Mouse (Mus musculus) heart, embryonic 14.5 days (tissue): ENCODE data around the gene Fyco1. TPM values are rescaled to one million over a fixed set of nuclear protein-coding genes. Genes with fewer than 3 reads are reported as not detected.

Experiments
- ATAC-seq: fragments of 200-750 bp; cut with Nextera tagmentation; 2 replicates; pipeline ENCODE4 v1.8.0; 2017; ENCODE audit warnings: low read depth, moderate TSS enrichment; ENCODE audit not compliant: insufficient number of reproducible peaks, insufficient read depth, low FRiP score
- H3K27ac ChIP-seq, 2 experiments: fragments of 200-500 bp in 1 of 2; fragments of 300-500 bp in 1 of 2; sonication (generic) in 1 of 2; replicated peaks in 1 of 2; 2 replicates each; pipeline ENCODE4 v1.5.1; 2012 to 2014; ENCODE audit warnings: low read depth in 2 of 2, low read length in 2 of 2, control low read depth in 1 of 2, mild to moderate bottlenecking in 1 of 2, mixed read lengths in 1 of 2; ENCODE audit not compliant: control insufficient read depth in 1 of 2, insufficient read depth in 1 of 2
- H3K27me3 ChIP-seq: fragments of 300-500 bp; sonication (generic); 2 replicates; pipeline ENCODE4 v1.6.1; 2014; ENCODE audit warnings: mild to moderate bottlenecking, low read length, control low read depth; ENCODE audit not compliant: control insufficient read depth, insufficient read depth
- H3K36me3 ChIP-seq: fragments of 300-500 bp; sonication (generic); 2 replicates; pipeline ENCODE4 v1.6.1; 2014; ENCODE audit warnings: mild to moderate bottlenecking, control low read depth, low read length, mixed read lengths; ENCODE audit not compliant: control insufficient read depth, insufficient read depth
- H3K4me1 ChIP-seq, 2 experiments: fragments of 200-500 bp in 1 of 2; fragments of 300-500 bp in 1 of 2; sonication (generic) in 1 of 2; 2 replicates each; pipeline ENCODE4 v1.6.1; 2012 to 2014; ENCODE audit warnings: low read length in 2 of 2, control low read depth in 1 of 2, mixed read lengths in 1 of 2; ENCODE audit not compliant: control insufficient read depth in 2 of 2, insufficient read depth in 2 of 2
- H3K4me2 ChIP-seq: fragments of 300-500 bp; sonication (generic); 2 replicates; pipeline ENCODE4 v1.6.1; 2014; ENCODE audit warnings: mild to moderate bottlenecking, low read length
- H3K4me3 ChIP-seq, 2 experiments: fragments of 200-500 bp in 1 of 2; fragments of 300-500 bp in 1 of 2; sonication (generic) in 1 of 2; 2 replicates each; pipeline ENCODE4 v1.5.1; 2012 to 2014; ENCODE audit warnings: low read length in 2 of 2, mild to moderate bottlenecking in 2 of 2, control low read depth in 1 of 2, low read depth in 1 of 2, moderate library complexity in 1 of 2; ENCODE audit not compliant: control insufficient read depth in 1 of 2, insufficient read depth in 1 of 2
- H3K9ac ChIP-seq: fragments of 300-500 bp; sonication (generic); 2 replicates; pipeline ENCODE4 v1.6.1; 2014; ENCODE audit warnings: mild to moderate bottlenecking, low read length
- H3K9me3 ChIP-seq: fragments of 300-500 bp; sonication (generic); 2 replicates; pipeline ENCODE4 v1.6.1; 2016; ENCODE audit warnings: low read length, control low read depth; ENCODE audit not compliant: control insufficient read depth
- WGBS: fragments of 180-500 bp; shearing (Covaris S2); extraction: QIAGEN DNeasy Blood & Tissue Kit; methylation state at CpG from one replicate; pipeline ENCODE4 v1.1.7; 2014; 5-methylcytosine and 5-hydroxymethylcytosine counted together
- polyA plus RNA-seq: library from polyadenylated mRNA; unstranded; fragments of >200 nt; fragmentation: Nextera tagmentation; extraction: Ambion mirVana; gene quantifications from 2 replicates; pipeline ENCODE4 v1.2.1, GENCODE M21; 2014

Fyco1 gene
- polyA plus RNA-seq, 1 experiment from 2014 or later = 33.1 TPM

DNA sequence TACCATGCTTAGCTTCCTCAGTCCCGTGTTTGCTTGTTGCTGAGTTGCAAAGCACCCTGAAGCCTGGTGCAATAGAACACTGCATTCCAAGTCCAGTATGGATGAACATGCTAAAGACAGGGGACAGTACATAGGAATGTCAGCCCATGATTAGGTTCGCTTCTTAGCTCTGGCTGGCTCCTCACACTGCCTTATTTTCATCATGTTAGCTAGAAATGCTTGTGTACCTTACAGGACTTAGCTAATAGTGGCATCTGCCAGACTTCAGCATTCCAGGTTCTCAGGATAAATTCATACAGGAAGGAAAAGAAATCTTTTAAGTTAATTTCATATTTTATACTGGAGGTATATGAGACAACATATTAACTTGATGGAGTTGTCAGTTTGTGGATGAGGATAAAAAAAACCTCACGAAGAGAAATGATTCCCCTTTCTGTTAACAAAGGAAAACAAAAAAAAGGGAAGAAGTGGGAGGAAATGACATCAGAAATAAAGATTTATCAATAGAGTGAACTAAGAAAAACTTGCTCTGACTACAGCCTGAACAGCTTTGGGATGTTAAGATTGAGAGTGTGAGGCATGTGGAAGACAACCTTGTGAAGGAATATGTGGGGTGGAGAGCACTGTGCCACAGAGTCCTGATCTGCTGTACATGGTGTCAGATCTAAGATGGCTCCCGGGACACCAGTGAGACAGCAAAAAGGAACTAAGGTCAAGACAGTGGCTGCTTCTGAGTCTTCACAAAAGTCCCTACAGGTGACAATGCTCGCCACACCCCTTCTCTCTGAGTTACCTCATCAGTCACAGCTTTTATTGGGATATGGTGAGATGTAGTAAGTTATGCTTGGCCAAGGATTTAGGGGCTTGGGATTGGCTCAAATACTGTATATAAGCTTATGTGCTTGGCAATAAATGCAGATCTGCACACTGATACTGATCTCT lies 1.0 kb upstream of the Fyco1 start:
- H3K9ac ChIP-seq = peak overlapping the region; percentile 59
- peaks cover 2 to 14% of the 10 kb centered on the region in 2 experiments; a peak in 3 of 4 replicates for H3K4me1 ChIP-seq
- no peaks in the 10 kb centered on the region for H3K36me3 ChIP-seq
- no peak for ATAC-seq
- H3K27me3 ChIP-seq = no peaks in the 10 kb centered on the region
- H3K4me3 ChIP-seq = peak overlapping the region; percentile 3 to 39; a peak in 3 of 4 replicates
- peak overlapping the region; percentile 23 to 30; a peak in 1 of 4 replicates for H3K27ac ChIP-seq
- WGBS = 53% methylated on average over 5 of the region's 5 CpGs
- peak overlapping the region; percentile 70 for H3K4me2 ChIP-seq
- H3K9me3 ChIP-seq = no peaks in the 10 kb centered on the region

DNA sequence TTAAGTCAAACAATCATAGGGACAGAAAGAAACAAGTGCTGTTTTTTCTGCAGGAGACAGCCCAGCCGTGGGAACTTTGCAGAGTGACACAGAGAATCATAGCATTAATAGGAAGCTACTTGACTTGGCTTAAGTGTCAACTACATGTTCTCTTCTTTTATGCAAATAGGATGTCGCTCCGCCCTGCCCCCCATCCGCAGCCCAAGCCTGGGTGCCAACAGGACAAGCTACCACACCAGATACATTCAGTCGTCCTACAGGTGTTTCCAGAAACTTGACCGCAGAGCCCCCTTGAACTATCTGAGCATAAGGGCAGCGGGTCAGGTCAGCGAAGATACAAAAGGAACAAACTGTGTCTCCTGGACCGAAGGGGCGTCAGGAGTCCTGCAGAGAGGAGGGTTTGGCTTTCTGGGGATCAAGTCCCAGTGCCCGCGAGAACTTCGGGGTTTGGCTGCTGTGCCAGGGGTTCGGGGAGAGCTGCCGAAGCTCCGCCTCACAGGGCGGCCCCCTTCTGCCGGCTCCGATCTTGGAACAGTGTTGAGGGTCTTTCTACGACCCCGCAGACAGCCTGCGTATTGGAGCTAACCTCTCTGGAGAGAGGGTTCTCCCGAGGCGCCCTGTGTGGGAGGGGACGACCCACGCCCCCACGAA lies 512 bp downstream of the Fyco1 start:
- Histone ChIP-seq H3K27me3 (no peaks in the 10 kb centered on the region), H3K4me3 (peak overlapping the region; percentile 59 to 72), H3K27ac (peak overlapping the region; percentile 92), H3K4me2 (peak overlapping the region; percentile 81), H3K9me3 (no peaks in the 10 kb centered on the region), H3K9ac (peak overlapping the region; percentile 85), H3K36me3 (no peaks in the 10 kb centered on the region), H3K4me1 (peaks cover 2 to 20% of the 10 kb centered on the region in 2 experiments; a peak in 3 of 4 replicates)
- WGBS = 1% methylated on average over 27 of the region's 27 CpGs
- peak; percentile 52 for ATAC-seq

DNA sequence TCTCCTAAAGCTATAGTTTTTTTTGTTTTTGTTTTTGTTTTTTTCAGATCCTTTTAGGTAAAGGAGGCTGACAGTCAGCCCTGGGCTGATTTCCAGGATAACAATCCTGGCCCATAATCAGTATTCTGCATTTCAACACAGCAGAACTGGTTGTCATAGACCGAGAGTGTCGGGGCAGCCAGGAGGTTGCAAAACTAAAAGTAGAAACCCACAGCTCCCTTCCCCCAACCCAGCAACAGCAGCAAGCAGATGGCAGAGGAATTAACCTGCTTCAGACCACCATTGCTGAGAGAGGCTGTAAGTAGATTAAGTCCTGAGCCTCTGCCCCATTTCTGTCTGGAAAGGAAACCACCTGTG lies 1.0 kb downstream of the Fyco1 start:
- H3K4me2 ChIP-seq = peak overlapping the region; percentile 81
- H3K27ac ChIP-seq = peak overlapping the region; percentile 92
- H3K27me3 ChIP-seq = no peaks in the 10 kb centered on the region
- H3K4me1 ChIP-seq = peaks cover 2 to 26% of the 10 kb centered on the region in 2 experiments; a peak in 3 of 4 replicates
- 0% methylated on average over 2 of the region's 2 CpGs for WGBS
- H3K9ac ChIP-seq = peak overlapping the region; percentile 85
- no peaks in the 10 kb centered on the region for H3K9me3 ChIP-seq
- ATAC-seq = no peak
- peak overlapping the region; percentile 59 to 72 for H3K4me3 ChIP-seq
- no peaks in the 10 kb centered on the region for H3K36me3 ChIP-seq

DNA sequence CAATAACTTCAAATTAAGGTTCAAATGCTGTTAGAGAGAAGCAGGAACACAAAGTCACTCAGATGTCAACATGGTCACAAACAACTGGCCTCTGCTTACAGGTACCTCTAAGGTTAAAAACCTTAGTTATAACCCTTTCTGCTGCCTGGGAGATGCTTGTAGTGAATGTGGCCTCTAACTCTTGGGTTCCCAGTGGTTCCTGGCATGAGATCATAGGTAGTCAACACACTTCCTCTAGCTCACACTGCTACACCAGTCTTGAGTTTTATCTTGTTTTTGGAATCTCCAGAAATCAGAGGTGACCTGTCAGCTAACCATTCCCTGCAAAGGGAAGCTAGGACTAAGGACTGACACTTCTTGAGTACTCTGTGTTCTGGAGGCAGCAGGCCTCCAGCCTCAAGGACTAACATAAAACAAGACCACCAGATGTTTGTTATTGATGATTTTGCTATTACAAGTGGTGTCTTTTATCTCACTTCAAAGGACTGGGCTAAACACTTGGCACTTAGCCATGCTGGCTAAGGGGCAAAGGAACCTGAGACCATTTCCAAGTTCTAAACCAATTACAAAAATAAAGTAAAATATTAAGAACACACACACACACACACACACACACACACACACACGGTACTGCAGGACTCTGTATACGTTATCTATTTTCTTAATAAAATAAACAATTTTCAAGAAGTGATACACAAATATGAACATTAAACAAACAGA lies 1.6 kb downstream of the Fyco1 start:
- peak overlapping the region in 1 of 2 experiments; percentile 59; a peak in 2 of 4 replicates for H3K4me3 ChIP-seq
- H3K27me3 ChIP-seq = no peaks in the 10 kb centered on the region
- peaks cover 2 to 29% of the 10 kb centered on the region in 2 experiments; a peak in 3 of 4 replicates for H3K4me1 ChIP-seq
- H3K27ac ChIP-seq = peak overlapping the region; percentile 25 to 92; a peak in 3 of 4 replicates
- H3K4me2 ChIP-seq = peak overlapping the region; percentile 81
- H3K9me3 ChIP-seq = no peaks in the 10 kb centered on the region
- no peak for ATAC-seq
- WGBS = 47% methylated on average over 2 of the region's 2 CpGs
- peak overlapping the region; percentile 85 for H3K9ac ChIP-seq
- H3K36me3 ChIP-seq = no peaks in the 10 kb centered on the region

DNA sequence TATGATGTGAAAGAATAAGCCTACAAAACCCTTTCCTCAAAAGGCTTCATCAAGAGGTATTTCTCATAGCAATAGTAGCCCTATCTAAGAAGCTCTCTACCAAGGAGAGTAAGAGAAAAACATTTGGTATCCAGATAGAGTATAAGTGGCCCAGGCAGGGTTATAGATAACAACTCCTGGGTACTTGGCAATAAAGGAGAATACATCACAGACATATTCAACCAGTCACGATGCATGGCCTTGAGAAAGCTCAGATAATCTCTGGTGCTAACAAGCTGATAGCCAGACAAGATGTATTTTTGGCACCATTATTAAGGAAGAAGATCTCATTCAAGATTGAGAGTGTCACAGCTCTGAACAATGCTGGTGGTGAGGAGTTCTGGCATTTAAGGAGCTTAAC lies 5.2 kb downstream of the Fyco1 start:
- Histone ChIP-seq H3K27me3 (no peaks in the 10 kb centered on the region), H3K27ac (peak overlapping the region in 1 of 2 experiments; percentile 92; a peak in 2 of 4 replicates), H3K9ac (no peak overlapping the region), H3K9me3 (no peaks in the 10 kb centered on the region), H3K4me1 (peaks cover 4 to 42% of the 10 kb centered on the region in 2 experiments), H3K4me2 (no peak overlapping the region), H3K4me3 (no peak overlapping the region), H3K36me3 (peaks cover 18% of the 10 kb centered on the region)
- 31% methylated on average over 1 of the region's 1 CpGs for WGBS
- no peak for ATAC-seq

DNA sequence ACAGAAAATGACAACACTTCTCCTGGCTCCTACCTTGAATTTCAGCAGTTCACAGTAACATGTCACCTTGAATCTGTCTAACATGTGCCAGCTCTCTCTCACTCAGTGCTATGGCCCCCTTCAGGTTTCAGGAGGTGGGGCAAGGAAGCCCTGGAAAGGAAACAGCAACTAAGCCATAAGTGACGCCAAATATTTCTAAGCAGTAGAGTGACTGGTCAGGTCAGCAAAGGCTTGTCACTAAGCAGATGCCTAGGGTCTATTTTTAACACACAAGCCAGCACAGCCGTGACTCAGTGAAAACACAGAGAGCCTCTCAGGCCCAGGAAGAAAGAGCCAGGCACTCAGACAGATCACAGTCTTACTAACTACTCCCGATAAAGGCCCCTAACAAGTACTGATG lies 6.6 kb downstream of the Fyco1 start:
- Histone ChIP-seq H3K27ac (peak overlapping the region; percentile 92 to 93), H3K4me2 (peak overlapping the region; percentile 42), H3K36me3 (peaks cover 32% of the 10 kb centered on the region), H3K27me3 (no peaks in the 10 kb centered on the region), H3K4me1 (peaks cover 4 to 39% of the 10 kb centered on the region in 2 experiments), H3K4me3 (no peak overlapping the region), H3K9ac (peak overlapping the region; percentile 13; the same call in 1 of the 2 replicates), H3K9me3 (no peaks in the 10 kb centered on the region)
- ATAC-seq = peak; percentile 89
- WGBS = 3% methylated on average over 3 of the region's 3 CpGs

DNA sequence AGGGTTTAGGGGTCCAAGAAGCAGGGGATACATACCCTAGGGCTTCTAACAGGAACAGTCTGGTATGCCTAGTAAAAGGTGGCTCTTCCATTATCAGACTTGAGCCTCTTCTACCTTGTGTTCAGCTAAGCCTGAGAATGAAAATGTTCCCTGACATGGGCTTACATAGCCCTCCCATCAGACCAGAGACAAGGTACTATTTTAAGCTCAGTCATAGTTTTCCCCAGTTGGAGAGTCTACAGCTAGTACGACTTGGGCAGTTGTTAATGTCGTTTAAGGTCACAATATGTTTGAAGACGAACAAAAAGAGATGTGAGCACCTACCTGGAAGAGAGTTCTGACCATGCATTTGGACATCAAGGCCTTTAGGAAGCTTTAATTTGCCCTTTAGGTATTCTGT lies 7.2 kb downstream of the Fyco1 start:
- H3K4me3 ChIP-seq = no peak overlapping the region
- no peaks in the 10 kb centered on the region for H3K9me3 ChIP-seq
- peaks cover 4 to 32% of the 10 kb centered on the region in 2 experiments for H3K4me1 ChIP-seq
- H3K27ac ChIP-seq = peak overlapping the region; percentile 92 to 93
- H3K9ac ChIP-seq = peak overlapping the region; percentile 57; the same call in 1 of the 2 replicates
- peak; percentile 62 for ATAC-seq
- H3K4me2 ChIP-seq = peak overlapping the region; percentile 42
- peaks cover 38% of the 10 kb centered on the region for H3K36me3 ChIP-seq
- no peaks in the 10 kb centered on the region for H3K27me3 ChIP-seq
- WGBS = 29% methylated on average over 3 of the region's 3 CpGs
